Mouse (Mus musculus) embryonic fibroblast, embryonic 13.5 days (primary cell): ENCODE measurements at regions not wholly inside any gene's neighbourhood (a gene's known extent, or its start where the extent isn't known, plus 50 kb on each side); places are given as distances from the start of the nearest gene placed in this dataset.

ENCODE experiments used
- CTCF ChIP-seq: IDR thresholded peaks from 2 replicates; pipeline ENCODE4 v1.5.1; 2011; ENCODE audit warnings: mild to moderate bottlenecking, control low read depth, low read length, moderate library complexity, borderline replicate concordance; ENCODE audit not compliant: insufficient read depth
- POLR2A ChIP-seq: IDR thresholded peaks from 2 replicates; pipeline ENCODE4 v1.6.1; 2011; ENCODE audit warnings: low read depth, mild to moderate bottlenecking, control low read depth, low read length, moderate library complexity

DNA sequence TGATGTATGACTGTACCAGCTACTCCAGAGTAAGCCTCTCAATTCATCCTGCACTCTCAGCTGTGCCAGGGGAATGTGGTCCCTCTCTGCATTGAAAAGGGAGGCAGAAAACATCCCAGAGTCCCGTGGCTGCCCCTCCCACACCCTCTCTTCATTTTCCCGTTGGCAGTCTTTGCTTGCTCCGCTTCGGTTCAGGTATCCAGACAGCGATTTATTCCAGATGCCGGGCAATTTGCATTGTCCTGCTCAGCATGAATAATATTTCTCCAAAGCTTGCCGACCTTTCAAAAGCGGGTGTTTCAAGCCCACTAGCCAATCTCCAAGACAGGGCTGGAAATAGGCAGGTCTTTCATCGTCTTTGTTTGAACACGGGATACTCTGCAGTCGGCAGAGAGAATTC lies 220.5 kb upstream of the Ntm start:
- no peak for TF ChIP-seq POLR2A
- no peak for TF ChIP-seq CTCF
